Mouse (Mus musculus) testis, postnatal 14 days (tissue): ENCODE results near the gene Nr5a1.

ENCODE experiments used
- DNase-seq: peaks from one replicate; pipeline ENCODE4 v3.0.0; 2021; ENCODE audit warnings: low spot score

The Nr5a1 gene

GRCm38 (mm10) chr2:38652098-38652497 lies 62.2 kb downstream of the Nr5a1 start:
- no peak for DNase-seq

- DNase-seq, result no peak
Measured at GRCm38 (mm10) chr2:38650340-38650739, 64.0 kb downstream of the Nr5a1 start.

GRCm38 (mm10) chr2:38647661-38648060 lies 66.7 kb downstream of the Nr5a1 start:
- no peak for DNase-seq

- DNase-seq, result peak; percentile 29
Measured at GRCm38 (mm10) chr2:38647201-38647606, 67.1 kb downstream of the Nr5a1 start.

- DNase-seq, result peak; percentile 65
Measured at GRCm38 (mm10) chr2:38645936-38646335, 68.4 kb downstream of the Nr5a1 start.

- DNase-seq, result peak; percentile 91
Measured at GRCm38 (mm10) chr2:38643625-38644427, 70.5 kb downstream of the Nr5a1 start, which contains the start of gene Psmb7. Gene Psmb7 (minus strand): TSS chr2:38644087.
